Mouse (Mus musculus) cerebellum, postnatal 25 days (tissue): Measurements from ENCODE around the gene Dclre1a.
"Not testable (repeated sequence)": the region's sequence is repeated elsewhere in the genome, so short reads cannot be mapped to it uniquely, and the experiment has no call there.

ENCODE experiments used
- DNase-seq, 2 experiments: peaks; one replicate each; pipeline ENCODE4 v3.0.0; 2021; ENCODE audit warnings: mixed read lengths in 2 of 2

Dclre1a gene

GRCm38 (mm10) chr19:56548230-56549032, 409 bp upstream of the Dclre1a start, which contains the start of gene Nhlrc2:
Gene Nhlrc2 (plus strand): TSS chr19:56548261.
- peak; percentile 89 to 90 for DNase-seq

GRCm38 (mm10) chr19:56546031-56546430, 2.0 kb downstream of the Dclre1a start:
- DNase-seq: no peak

- no peak for DNase-seq
Observed at GRCm38 (mm10) chr19:56544681-56545388, 3.2 kb downstream of the Dclre1a start.

GRCm38 (mm10) chr19:56543320-56543719, 4.7 kb downstream of the Dclre1a start:
- no peak for DNase-seq

- no peak for DNase-seq
Observed at GRCm38 (mm10) chr19:56535765-56536164, 12.3 kb downstream of the Dclre1a start.

GRCm38 (mm10) chr19:56535064-56535463, 13.0 kb downstream of the Dclre1a start:
- no peak for DNase-seq

GRCm38 (mm10) chr19:56534337-56534736, 13.7 kb downstream of the Dclre1a start:
- DNase-seq: no peak

- DNase-seq: no peak
Observed at GRCm38 (mm10) chr19:56533291-56534071, 14.5 kb downstream of the Dclre1a start.

- DNase-seq: no peak
Observed at GRCm38 (mm10) chr19:56531251-56531650, 16.8 kb downstream of the Dclre1a start.

- DNase-seq: not testable (repeated sequence)
Observed at GRCm38 (mm10) chr19:56530529-56530928, 17.5 kb downstream of the Dclre1a start.

- not testable (repeated sequence) for DNase-seq
Observed at GRCm38 (mm10) chr19:56519408-56519807, 28.6 kb downstream of the Dclre1a start.

- not testable (repeated sequence) for DNase-seq
Observed at GRCm38 (mm10) chr19:56513527-56513926, 34.5 kb downstream of the Dclre1a start.

- DNase-seq: not testable (repeated sequence)
Observed at GRCm38 (mm10) chr19:56511207-56511606, 36.8 kb downstream of the Dclre1a start.

GRCm38 (mm10) chr19:56503525-56503924, 44.5 kb downstream of the Dclre1a start:
- not testable (repeated sequence) for DNase-seq

GRCm38 (mm10) chr19:56503069-56503468, 45.0 kb downstream of the Dclre1a start:
- DNase-seq: not testable (repeated sequence)

- not testable (repeated sequence) for DNase-seq
Observed at GRCm38 (mm10) chr19:56494157-56494556, 53.9 kb downstream of the Dclre1a start.

- no peak for DNase-seq
Observed at GRCm38 (mm10) chr19:56489601-56490000, 58.4 kb downstream of the Dclre1a start.

GRCm38 (mm10) chr19:56487339-56487738, 60.7 kb downstream of the Dclre1a start:
- no peak for DNase-seq

- DNase-seq: no peak
Observed at GRCm38 (mm10) chr19:56486926-56487325, 61.1 kb downstream of the Dclre1a start.

- no peak for DNase-seq
Observed at GRCm38 (mm10) chr19:56485376-56486271, 62.4 kb downstream of the Dclre1a start.

- no peak for DNase-seq
Observed at GRCm38 (mm10) chr19:56484630-56485375, 63.2 kb downstream of the Dclre1a start.
